ENCODE assay signal across 8 mouse cellular contexts in genomic region chr11:87748132-87749119, GRCm38 (mm10). TPM values are rescaled to one million over a fixed set of nuclear protein-coding genes. Genes with fewer than 3 reads are reported as not detected.
DNase-seq lines count a peak whose midpoint lies in the region; ATAC-seq and TF ChIP-seq lines count a peak whose summit lies in the region.

No protein-coding gene starts in this region.

- no peaks in the 10 kb centered on the region for H3K9me3 ChIP-seq in limb, embryonic 12.5 days

- peaks cover 4% of the 10 kb centered on the region for H3K4me1 ChIP-seq in limb, embryonic 12.5 days (replicated peaks)

- H3K79me2 ChIP-seq in myocyte (ENCODE audit: control insufficient read depth, insufficient read depth) = no peaks in the 10 kb centered on the region

- peak overlapping the region; percentile 25; the same call in 1 of the 2 replicates for H3K4me2 ChIP-seq in limb, embryonic 12.5 days
- H3K4me2 ChIP-seq in myocyte (ENCODE audit: low read depth) = peak overlapping the region; percentile 92

- H3K9ac ChIP-seq in limb, embryonic 12.5 days (replicated peaks) = no peak overlapping the region

- H3K4me3 ChIP-seq in limb, embryonic 12.5 days (replicated peaks) = no peak overlapping the region
- H3K4me3 ChIP-seq in myocyte = peak overlapping the region; percentile 18

- no peak overlapping the region for H3ac ChIP-seq in myocyte (ENCODE audit: control insufficient read depth, insufficient read length)

- H3K36me3 ChIP-seq in limb, embryonic 12.5 days = peaks cover 18% of the 10 kb centered on the region
- H3K36me3 ChIP-seq in myocyte (ENCODE audit: control insufficient read depth, insufficient read depth) = peaks cover 15% of the 10 kb centered on the region

- peak; percentile 70 for ATAC-seq in erythroblast, adult 5-6 weeks (replicated peaks; ENCODE audit: low FRiP score, poor library complexity, severe bottlenecking)
- ATAC-seq in limb, embryonic 12.5 days (ENCODE audit: insufficient number of reproducible peaks, insufficient read depth, low FRiP score, low TSS enrichment, low read depth) = no peak

- H3K27me3 ChIP-seq in limb, embryonic 12.5 days = no peaks in the 10 kb centered on the region
- no peaks in the 10 kb centered on the region for H3K27me3 ChIP-seq in myocyte (ENCODE audit: control insufficient read depth, insufficient read depth, insufficient read length)

- TF ChIP-seq POLR2A in myocyte (IDR thresholded peaks at IDR 0.05; ENCODE audit: insufficient read length, low read depth) = peak; percentile 12

- DNase-seq in kidney, adult 18-20 months = peak; percentile 16
- DNase-seq in kidney, adult 11 months = no peak
- no peak for DNase-seq in layer of hippocampus, adult 9-10 months (ENCODE audit: low spot score)
- DNase-seq in cerebellum, postnatal 10 days = no peak
- DNase-seq in adrenal gland, adult 2 months = no peak

- WGBS in limb, embryonic 12.5 days = 31% methylated on average over 19 of the region's 19 CpGs

- no peak overlapping the region for H3K27ac ChIP-seq in limb, embryonic 12.5 days

TF ChIP-seq in myocyte, 11 proteins besides CTCF, POLR2A, EP300 and RAD21:
- TF ChIP-seq E2F4 (IDR thresholded peaks at IDR 0.05; ENCODE audit: insufficient read depth) (no peak), MYOD1 (IDR thresholded peaks at IDR 0.05; ENCODE audit: control insufficient read depth in 1 of 3, insufficient read length in 2 of 3, low read depth in 2 of 3) (no peak), USF1 (IDR thresholded peaks at IDR 0.05; ENCODE audit: low read depth) (no peak)
TF ChIP-seq in myocyte: peak in this region for 0.

RNA-seq across cellular contexts. Expression of gene Supt4a, which starts 11.1 kb away (rescaled TPM):
- total RNA-seq in erythroblast, adult 5-6 weeks (2015; ENCODE audit: low replicate concordance) = 133 and 166 TPM in 2 replicates
- total RNA-seq in erythroblast, adult 5-6 weeks (2017; ENCODE audit: low replicate concordance) = 103 and 121 TPM in 2 replicates
- polyA plus RNA-seq in limb, embryonic 12.5 days (2016; fragmentation: Nextera tagmentation; extraction: Ambion mirVana) = 167 TPM in 2 replicates
- polyA plus RNA-seq in myocyte (2012; fragmentation: generic; extraction: Trizol) = 159 TPM
- total RNA-seq in adrenal gland, adult 2 months (2021) = 10 to 100 TPM; 43.3 to 74.3 TPM
- polyA plus RNA-seq in adrenal gland, adult 2 months (2012; rRNA removed) = 18.5 and 21.4 TPM in 2 replicates

RNA-seq across cellular contexts. Expression of gene Tspoap1, which starts 11.9 kb away (rescaled TPM):
- 4.2 and 5.4 TPM in 2 replicates for total RNA-seq in erythroblast, adult 5-6 weeks (2015; ENCODE audit: low replicate concordance)
- total RNA-seq in erythroblast, adult 5-6 weeks (2017; ENCODE audit: low replicate concordance) = 5.4 and 16.6 TPM in 2 replicates
- 5.7 and 5.9 TPM in 2 replicates for polyA plus RNA-seq in limb, embryonic 12.5 days (2016; fragmentation: Nextera tagmentation; extraction: Ambion mirVana)
- 0.04 TPM for polyA plus RNA-seq in myocyte (2012; fragmentation: generic; extraction: Trizol)
- total RNA-seq in adrenal gland, adult 2 months (2021) = 1 to 10 TPM; 3.3 to 4.6 TPM
- 6.6 and 9.7 TPM in 2 replicates for polyA plus RNA-seq in adrenal gland, adult 2 months (2012; rRNA removed)

RNA-seq across cellular contexts. Expression of gene Mpo, which starts 45.0 kb away (rescaled TPM):
- 1,764 and 1,778 TPM in 2 replicates for total RNA-seq in erythroblast, adult 5-6 weeks (2015; ENCODE audit: low replicate concordance)
- total RNA-seq in erythroblast, adult 5-6 weeks (2017; ENCODE audit: low replicate concordance) = 605 and 1,001 TPM in 2 replicates
- polyA plus RNA-seq in limb, embryonic 12.5 days (2016; fragmentation: Nextera tagmentation; extraction: Ambion mirVana) = 1.7 and 2.6 TPM in 2 replicates
- polyA plus RNA-seq in myocyte (2012; fragmentation: generic; extraction: Trizol) = not detected
- under 1 TPM in 1 of 2 experiments, not detected in 1; 0.29 TPM for total RNA-seq in adrenal gland, adult 2 months (2021)
- polyA plus RNA-seq in adrenal gland, adult 2 months (2012; rRNA removed) = not detected in 2 replicates
